Mouse (Mus musculus): Measurements from ENCODE around the gene Rfx4.
A peak's percentile ranks its signal among the peaks of the same experiment; 100 is the strongest.

The Rfx4 gene

DNA sequence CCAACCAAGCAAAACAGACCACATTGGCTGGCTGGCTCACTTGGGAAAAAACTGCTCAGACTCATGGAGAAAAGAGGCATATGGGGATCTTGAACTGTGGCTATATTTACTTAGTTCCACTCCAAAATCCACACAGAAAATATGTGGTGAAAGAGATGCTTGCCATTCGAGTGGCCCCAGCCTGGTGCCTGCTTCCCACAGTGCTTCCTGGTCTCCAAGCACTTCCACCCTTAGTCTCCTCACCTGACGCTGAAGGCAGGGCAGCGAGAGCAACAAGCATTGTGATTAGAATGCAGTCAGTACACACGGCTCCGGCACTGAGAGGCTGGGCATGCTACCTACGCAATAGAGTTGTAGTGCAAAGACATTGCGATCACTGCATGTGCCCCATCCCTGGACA, 111.7 kb downstream of the Rfx4 start:
- DNase-seq (ENCODE audit: low spot score in 2 of 2) = peak in 1 of 2 experiments; percentile 45

DNA sequence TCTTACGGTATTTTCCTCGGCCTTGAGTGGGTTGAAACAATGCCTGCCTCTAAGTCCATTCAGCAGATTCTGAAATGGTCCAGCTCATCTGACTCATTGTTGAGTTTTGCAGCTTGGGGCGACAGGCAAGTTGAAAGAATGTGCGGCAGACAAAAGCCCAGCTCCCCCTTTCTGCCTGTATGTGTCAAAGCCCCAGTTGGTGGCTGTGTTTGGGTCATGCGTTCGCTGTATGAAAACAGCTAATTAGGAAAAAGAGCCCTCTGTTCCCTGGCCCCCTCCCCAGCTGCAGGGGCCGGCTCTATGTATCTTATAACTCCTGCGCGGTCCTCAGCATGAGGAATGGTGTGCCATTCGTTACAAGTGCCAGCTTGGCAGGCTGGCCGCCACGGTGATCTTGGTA, 115.4 kb downstream of the Rfx4 start:
- no peak for DNase-seq (ENCODE audit: low spot score in 2 of 2)

DNA sequence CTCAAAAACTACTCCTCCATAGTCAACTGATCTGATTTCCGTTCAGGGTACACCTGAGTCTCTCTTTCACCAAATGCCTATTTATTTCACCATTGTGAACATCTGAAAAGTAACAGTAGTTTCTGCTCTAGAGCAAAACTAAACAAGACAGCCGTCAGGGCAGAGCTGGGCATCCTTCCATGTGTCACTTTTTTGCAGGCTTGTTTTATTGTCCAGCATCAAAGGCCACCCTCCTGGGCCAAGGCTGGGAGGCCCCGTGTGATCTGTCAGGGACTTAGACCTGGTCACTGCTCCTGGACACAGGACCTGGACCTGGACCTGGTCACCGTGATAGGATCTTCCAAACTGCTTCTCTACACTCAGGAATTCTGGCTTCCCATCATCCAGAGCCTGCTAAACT, 116.1 kb downstream of the Rfx4 start:
- no peak for DNase-seq (ENCODE audit: low spot score in 2 of 2)

DNA sequence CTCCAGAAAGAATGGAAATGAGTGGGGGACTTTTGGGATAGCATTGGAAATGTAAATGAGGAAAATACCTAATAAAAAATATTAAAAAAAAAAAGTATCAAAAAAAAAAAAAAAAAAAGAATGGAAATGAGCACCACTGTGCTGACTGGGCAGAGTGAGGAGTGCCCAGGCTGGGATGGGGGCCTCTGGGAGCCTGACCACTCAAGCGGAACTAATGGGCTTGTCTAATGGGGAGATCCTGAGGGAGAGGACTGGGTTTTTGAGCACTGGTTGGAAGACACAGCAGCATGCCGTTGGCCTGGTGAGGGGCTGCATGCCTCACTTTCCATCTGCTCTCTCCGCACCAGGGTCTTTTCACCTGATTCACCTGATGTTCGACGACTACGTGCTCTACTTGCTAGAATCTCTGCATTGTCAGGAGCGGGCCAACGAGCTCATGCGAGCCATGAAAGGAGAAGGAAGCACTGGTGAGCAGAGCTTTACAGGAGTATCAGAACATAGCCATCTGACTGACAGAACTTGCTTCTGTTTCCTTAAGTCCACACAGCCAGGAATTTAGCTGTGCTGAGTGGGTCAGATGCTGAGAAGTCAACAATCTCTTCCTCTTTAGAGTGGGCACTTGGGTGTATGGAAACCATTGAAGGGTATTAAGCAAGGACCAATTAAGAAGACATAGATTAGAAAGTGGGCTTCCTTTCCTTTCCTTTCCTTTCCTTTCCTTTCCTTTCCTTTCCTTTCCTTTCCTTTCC, 124.1 kb downstream of the Rfx4 start:
- DNase-seq (ENCODE audit: low spot score in 2 of 2) = no peak

DNA sequence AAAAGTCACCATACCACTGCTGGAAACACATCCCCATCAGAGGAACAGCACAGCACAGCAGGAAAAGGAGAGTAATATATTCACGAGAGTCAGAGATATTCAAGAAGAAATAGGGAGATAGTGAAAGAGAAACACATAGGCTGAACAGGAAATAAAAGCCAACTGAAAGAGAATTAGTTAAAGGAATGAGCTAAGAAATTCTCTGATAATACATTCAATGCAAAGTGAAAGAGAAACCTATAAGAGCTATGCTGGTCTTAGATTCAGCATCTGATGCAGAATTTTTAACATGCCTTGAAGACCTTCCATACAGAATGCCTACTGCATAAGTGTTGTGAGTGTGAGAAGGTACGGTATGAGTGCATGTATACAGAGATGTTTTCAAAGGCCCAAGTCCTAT, 126.7 kb downstream of the Rfx4 start:
- DNase-seq (ENCODE audit: low spot score in 2 of 2) = no peak

DNA sequence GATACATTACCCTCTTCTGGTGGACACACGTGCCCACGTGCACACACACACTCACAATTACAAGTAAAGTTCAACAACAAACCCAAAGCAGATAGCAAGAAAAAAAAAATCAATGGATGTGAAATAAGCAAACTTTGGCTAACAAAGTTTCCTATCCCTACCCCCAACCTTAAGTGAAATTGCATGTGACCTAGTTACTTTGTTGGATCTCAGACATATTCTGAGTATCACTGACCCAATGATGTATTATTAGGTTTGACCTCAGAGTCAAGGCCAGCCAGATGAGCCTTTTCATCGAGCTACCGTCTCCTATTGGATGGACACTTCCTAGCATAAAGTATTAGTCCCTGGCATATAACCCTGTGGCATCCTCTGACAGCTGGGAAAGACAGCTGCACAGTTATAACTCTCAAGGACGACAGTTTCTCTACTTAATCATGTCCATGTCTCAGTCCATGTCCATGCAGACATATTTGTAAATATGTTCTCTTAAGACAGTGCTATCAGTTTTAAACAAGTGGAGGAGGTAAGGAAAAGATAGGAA, 129.6 kb downstream of the Rfx4 start:
- DNase-seq (ENCODE audit: low spot score in 2 of 2) = no peak

DNA sequence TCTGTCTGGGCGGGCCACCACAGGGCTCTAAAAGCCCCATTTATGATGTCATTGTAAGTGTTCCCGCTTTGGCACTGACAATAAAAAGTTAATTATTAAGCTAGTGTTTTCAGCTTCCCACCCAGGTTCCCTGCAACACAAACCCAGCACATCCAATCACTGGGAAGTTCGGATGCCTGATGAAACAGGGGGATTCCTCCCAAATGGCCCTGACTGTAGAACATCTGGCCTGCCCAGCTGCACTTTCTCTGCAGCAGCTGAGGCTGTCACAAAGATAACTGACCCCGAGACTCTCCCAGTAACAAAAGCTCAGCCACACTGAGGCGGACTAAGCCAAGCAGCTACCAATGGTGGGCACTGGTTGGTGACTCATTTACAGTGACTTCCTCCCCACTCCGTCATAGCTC, 130.4 kb downstream of the Rfx4 start:
- no peak for DNase-seq (ENCODE audit: low spot score in 2 of 2)

DNA sequence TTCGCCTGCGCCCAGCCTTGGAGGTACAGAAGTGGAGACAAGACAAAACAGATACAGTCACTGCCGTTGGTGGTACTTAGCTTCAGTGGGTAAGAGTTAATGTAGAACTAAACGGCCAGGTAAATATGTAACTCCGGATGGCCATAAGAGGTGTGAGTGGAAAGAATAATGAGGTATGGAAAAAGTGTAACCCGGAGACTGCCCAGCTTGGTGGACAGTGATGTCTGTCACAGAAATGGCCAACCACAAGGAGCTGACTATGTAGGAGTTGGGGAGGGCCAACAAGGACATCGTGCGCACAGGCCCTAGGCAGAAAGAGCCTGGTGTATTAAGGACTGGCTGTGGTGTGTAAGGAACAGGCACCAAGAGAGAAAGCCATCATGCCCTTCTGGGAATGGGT, 130.9 kb downstream of the Rfx4 start:
- DNase-seq (ENCODE audit: low spot score in 2 of 2) = no peak

DNA sequence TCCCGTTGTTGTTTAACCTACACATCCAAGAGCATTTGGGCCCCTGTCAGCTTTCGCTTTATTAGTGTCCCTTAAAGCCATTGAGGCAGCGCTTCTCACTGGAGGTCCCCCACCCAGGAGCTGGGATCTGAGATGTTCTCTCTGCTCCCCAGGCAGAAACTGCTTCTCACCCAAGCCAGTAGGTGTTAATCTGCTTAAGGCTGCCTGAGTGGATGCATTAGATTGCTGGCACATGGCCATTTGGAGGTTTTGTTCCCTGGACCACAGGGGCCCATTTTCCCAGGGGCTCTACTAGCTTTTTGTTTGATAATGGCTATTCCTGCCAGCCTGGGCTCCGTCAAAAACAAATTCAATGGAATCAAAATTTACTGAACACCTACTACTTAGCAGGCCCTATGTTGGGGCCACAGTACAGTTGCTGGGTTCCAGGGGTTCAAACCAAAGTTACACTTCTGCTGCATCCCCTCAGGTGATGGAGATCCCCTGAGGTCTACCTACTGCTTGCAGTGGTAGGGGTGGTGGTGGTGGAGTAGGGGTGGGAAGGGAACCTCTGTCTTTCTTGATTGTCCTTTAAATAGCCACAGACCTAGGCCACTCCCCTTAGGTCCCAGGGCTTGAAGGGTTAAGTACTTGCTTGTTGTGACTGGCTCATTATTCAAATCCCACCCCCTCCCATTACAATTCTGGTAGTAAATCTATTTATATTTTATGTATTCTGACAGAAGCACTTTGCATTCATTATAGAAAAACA, 133.4 kb downstream of the Rfx4 start:
- DNase-seq (ENCODE audit: low spot score in 2 of 2) = no peak

DNA sequence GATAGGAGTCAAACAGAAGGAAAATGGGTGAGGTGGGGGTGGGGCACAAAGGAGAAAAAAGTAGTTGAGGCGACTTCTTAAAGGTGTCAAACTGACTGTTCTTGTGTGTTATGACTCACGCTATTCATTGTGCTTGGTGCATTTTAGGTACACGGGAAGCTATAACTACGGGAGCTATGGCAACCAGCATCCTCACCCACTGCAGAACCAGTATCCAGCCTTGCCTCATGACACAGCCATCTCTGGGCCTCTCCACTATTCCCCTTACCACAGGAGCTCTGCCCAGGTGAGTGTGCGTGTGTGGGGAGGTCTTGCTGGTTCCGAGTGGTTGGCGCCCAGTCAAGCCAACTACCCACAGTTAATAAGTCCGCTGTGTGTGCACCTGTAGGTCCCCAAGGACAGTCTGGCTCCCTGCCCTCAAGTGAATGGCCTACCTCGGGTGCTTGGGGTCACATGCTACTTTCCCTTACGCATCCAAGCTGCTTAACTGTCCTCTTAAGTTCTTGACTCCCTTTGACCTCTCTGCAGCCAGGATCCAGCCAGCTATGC, 140.0 kb downstream of the Rfx4 start:
- no peak for DNase-seq (ENCODE audit: low spot score in 2 of 2)

DNA sequence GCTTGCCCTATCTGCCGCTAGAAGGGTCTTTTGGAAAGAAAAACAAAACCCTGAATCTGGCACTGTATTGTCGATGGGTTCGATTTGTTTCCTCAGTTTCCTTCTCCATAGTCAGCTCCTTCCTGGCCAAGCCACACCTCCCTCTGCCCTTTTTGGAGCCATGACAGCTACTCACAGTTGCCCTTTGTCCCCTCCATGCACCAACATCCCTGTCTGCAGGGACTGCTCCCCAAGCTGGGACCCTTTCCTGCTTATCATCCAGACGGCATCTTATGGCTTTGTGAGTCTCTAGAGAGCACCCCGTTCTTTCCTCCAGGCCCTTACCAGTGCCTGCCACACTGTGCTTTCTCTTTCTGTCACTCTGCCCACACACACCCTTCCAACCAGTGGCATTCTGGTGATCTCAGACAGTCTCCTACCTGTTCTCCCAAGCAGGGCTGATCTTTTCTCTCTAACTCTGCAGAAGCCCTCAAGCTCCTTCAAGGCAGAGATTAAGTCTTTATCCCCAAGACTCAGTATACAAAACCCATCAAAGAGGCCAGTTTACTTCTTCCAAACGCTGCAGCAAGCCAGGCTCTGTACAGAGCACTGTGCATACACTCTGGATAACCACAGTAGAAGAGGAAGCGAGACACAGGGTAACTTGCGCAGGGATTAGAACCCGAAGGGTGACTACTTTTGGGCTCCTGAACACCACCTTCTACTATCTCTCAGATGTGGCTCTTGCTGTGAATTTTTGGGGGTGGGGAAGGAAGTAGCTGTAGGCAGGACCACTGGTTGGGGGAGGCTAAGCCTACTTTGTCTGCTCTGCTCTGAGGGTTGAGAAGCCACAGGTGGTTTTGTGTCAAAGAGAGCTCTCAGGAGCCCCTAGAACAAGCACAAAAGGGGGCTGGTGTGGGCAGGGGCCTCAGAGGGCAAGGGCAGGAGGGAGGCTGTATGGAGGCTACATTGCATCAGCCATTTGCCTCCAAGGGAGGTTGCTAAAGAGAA, 141.4 kb downstream of the Rfx4 start:
- DNase-seq (ENCODE audit: low spot score in 2 of 2) = no peak

DNA sequence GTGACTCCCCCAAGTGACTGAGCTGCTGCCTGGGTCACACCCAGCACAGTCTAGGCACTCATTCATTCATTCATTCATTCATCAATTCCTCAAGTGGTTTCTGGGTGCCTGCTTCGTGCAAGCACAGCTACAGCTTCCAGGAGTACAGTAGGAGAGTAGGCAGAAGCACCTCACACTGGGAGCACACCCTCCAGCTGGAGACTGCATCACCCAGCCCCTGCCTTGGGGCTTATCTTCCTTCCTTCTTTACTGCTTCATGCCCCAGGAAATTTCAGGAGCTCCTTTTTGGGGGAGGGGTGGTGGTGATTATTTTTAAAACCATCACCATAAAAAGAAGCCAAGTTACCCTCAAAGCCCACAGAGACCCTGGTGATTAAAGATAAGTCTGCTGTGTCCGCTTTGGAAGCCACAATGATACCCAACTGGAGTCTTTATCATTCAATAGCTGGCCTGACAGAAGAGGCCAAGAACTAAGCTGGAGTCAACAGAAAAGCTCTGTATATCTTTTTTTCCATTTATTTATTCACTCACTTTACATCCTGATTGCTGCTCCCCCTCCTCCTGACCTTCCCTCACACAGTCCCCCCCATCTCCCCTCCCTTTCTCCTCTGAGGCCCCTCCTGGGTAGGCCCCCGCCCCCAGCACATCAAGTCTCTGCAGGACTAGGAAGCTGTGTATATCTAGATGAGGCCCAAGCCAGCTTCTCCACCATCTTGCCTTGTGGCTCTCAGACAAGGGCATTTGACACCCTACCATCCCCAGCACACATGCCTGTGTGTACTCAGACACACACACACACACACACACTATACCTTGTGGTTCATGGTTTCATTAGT, 142.5 kb downstream of the Rfx4 start:
- DNase-seq (ENCODE audit: low spot score in 2 of 2) = no peak

DNA sequence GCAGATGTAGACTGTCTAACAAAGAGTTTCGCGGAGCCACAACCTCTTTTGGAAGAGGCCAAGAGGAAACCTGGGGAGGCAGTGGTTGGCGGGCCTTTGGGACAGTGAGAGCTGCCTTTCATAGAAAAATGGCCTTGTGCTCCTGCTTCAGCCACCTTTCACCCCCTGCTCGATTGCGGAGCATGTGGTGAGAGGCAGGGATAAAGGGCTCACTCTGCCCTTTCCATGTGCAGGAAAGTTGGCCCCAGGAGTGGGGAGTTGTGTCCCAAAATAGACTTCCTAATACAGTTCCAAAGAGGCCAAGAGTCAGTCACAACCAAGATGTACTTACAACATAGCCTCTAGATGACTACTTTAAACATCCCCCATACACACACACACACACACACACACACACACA, 145.8 kb downstream of the Rfx4 start:
- DNase-seq (ENCODE audit: low spot score in 2 of 2) = no peak

DNA sequence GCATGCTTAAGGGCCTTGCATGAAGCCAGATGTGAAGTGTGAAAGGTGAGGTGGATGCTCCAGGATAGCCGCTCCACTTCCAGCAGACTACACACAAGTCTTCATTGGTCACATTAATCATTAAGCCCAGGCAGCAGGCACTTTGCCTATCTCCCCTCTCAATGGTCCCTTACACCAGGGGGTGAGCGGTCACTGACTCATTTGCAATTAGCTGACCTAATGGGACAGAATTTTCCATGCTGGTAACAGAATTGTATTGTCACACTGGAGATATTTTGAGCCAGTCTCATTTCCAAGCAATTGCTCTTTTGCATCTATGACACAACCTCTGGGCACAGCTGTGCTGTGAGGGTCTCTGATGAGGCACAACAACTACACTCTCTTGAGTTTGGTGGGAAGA, 146.4 kb downstream of the Rfx4 start:
- DNase-seq (ENCODE audit: low spot score in 2 of 2) = no peak

DNA sequence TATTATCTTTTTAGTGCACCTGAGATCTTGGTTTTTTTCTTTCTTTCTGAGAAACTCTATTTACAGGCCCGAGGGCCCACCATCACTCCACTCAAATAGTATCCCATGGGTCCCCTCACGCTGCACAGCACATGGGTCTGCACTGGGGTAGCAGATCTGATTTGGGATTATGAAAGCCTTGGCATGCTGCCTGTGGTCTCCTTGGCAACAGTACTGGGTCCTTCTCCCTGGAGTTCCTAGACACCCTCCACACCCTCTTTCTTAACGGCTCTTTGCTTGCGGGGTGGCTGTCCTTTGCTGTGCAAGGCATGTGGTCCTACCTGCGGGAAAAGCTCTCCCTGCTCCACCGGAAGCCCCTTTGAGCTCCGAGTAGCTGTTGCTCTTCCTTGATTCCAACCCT, 147.4 kb downstream of the Rfx4 start:
- no peak for DNase-seq (ENCODE audit: low spot score in 2 of 2)

DNA sequence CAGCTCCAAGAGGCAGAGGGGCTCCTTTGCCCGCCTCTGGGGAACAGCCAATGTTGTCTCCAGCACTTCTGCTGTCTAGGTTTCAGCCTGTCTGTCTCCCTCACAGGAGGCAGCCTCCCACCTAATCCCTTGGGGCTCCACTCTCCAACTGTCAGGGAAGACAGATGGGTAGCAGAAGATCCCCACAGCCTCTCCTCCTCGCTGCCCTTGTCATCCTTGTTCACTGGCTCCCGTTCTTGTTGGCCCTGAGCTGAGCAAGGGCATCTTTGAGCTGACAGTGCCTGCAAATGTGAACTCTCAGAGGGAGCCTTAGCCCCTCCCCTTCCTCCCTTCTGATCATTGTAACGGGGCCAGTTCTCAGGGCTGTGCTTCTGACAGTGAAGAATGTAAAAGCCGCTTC, 147.9 kb downstream of the Rfx4 start:
- no peak for DNase-seq (ENCODE audit: low spot score in 2 of 2)

DNA sequence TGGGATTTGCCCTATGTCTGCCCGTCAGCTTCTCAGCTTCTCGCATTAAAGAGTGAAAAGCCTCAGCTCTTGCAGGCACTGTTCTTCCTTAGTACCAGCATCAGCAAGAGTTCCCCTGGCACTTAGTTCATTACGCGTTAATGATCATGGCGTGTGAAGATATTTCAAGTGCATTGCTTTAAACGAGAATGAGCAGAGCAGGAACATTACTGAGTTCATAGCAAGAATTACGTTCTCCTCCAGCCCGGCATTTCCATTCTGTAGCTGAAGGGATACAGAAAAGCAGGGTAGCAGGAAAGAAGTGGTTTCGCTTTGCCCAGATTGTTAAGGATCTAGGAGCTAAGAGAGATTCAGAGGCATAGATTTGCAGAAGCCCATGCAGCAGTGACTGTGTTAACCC, 151.0 kb downstream of the Rfx4 start:
- DNase-seq (ENCODE audit: low spot score in 2 of 2) = no peak

DNA sequence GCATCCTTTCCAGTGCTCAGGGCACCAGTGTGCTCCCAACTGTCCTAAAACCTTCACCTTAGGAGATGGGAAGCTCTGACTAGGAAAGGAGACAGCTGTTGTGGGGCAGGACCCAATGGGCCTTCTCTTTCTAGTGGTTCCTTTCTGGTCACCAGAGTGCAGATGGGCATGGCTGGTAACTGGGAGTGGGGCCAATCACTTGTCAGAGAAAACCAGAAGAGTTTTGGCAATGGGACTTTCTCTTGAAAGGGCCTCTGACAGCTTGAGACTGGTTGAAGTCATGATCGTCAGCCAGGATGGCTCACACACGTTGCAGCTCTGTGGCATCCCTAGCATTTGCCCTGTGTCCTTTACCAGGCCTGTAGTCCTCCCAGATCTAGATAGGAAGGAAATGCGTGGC, 152.1 kb downstream of the Rfx4 start:
- DNase-seq (ENCODE audit: low spot score in 2 of 2) = no peak

DNA sequence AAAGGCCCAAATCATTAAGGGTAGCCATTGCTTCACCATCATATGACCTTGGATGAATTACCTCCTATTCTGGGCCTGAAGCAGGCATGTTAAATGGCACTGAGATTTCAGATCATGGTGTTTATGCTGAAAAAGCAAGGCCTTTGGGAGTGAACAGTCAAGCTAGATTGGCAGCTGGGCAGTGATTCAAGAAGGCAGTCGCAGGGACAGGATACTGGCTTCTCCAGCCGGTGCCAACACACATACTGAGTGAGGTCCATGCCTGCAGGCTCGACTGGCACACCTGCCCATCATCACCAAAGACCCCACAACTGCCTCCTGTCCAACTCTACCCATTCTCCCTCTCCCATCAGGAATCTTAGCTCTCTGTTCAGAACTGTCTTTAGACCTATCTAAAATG, 152.6 kb downstream of the Rfx4 start:
- DNase-seq (ENCODE audit: low spot score in 2 of 2) = no peak

DNA sequence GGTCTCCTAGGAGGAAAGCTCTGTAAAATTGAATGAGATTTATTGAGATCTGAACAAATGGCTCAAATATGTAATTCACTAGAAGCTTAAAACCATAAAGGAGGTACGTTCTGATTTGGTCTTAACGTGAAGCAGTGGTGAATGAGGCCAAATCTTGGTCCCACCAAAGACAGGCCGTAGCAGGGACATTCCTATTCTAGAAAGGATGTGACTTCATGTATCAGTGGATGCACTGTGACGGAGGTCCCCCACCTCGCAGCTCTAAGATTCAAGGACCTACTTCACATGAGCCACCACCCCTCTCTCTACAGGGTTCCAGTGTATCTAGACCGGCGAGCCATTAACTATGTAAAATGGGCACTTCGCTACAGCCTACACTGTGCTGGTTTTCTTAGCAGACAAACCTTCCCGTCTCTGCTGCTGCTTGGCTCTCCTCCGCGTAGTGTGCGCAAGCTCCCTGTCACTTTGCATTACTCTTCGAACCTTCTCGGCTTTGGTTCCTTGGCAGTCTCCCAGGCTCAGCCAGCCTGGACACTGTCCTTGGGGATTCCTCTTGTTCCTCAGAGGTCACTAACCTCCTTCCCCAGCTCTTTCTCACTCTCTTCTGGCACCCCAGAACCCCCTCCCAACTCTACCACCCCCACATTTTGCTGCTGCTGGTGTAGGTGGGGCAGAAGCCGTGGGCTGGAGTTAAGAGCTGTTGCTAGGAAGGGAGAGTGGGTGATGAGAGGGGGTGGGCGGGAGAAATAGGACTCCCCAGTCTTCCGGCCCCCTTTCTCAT, 153.3 kb downstream of the Rfx4 start:
- DNase-seq (ENCODE audit: low spot score in 2 of 2) = no peak

Measured in spleen, postnatal 4 days (tissue).